Mouse (Mus musculus): ENCODE measurements around the gene Pln.

The Pln gene

DNA sequence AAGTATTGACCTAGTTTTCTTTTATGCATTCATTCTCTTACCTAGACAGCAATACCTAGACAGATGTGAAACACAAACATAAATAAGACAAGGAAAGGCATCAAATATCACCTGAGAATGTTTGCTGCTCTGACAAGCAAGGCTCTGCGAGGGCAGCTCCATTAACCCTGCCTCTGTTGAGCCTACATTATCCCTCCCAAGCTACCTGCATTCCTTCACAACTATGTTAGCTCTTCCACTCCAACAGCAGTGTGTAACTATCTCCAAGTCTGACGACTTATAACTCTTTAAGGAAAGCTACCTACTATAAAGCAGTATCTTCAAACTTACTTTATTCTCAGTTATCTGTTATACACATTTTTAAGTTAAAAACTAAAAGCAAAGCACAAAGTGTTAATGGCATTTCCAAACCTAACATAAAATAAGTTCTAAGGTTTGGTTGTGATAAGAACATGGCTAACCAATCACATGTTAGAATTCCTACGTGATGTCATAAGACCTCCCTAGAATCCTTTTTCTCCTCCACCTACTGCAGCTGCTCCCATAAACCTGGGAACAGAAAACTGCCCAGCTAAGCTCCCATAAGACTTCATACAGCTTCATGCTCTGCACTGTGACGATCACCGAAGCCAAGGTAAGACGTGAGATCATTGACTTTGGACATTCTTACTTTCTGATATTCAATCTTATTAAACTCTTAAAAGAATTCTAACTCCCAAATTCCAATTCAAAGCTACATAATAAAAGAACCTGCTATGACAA is at the start of gene Pln:
Pln (plus strand) TSS at position 506 of the 762 bp plus-strand sequence.
- DNase-seq: no peak

DNA sequence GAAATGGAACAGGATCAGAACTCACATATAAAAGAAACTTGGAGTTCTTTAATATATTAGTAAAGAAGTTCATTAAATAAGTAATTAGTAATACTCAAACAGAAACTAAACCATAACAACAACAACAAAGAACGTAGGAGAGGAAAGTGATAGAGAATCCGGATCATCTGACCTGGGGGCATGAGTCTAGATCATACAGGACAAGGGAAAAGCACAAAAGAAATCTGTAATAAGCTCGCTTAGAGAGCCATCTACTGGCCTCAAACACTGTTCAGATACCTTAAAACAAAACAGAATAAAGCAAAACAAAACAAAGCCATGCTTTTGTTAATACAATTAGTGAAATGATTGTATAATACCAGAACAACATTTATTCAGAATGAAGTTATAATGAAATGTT is 31.6 kb upstream of the Pln start:
- DNase-seq: no peak

DNA sequence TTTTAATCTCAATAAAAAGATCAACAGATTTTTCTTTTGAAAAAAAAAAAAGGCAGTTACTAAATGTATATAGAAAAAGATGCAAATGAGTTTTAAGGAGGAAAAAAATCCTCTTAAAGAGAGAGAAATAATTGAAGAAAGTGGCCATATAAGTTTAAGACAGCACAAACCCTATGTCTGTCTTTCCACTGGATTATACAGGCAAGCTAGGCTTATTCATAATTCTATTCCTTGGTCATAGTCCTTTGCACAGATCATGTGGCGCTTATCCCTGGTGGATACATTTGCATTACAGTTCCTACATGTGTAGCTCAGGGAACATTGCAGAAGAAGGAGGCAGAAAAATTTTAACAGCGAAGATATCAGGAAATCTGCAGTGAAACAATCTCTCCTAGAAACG is 30.8 kb upstream of the Pln start:
- no peak for DNase-seq

DNA sequence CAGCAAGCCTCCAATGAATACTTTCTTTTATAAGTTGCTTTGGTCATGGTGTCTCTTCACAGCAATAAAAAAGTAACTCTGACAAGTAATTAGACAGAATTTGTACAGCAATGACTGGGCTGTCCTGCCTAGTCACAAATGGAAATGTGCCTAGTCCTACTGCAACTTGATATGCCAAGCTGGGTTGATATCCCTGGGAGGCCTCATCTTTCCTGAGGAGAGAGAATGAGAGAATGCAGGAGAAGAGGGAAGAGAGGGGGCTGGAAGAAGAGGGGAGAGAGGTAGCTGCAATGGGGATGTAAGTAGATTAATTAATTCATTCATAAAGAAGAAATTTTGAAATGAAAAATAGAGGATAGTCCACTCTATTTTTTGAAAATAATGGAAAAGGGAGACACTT is 14.1 kb upstream of the Pln start:
- DNase-seq: no peak

DNA sequence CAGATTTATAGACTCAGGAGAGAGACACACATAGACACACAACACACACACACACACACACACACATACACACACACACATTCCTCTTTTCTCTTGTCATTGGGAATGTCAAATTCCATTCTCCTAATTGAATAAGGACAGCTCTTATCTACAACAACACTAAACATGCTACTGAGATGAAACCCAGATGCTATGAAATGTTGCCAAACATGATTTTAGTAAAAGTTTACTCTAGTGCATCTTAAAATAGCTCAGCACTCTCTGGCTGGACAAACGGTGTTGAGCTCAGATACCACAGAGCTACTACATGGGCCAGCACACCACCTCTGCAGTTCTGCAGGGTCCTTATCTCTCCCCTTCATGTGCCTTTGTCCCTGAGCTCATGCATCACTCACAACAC is 12.8 kb upstream of the Pln start:
- no peak for DNase-seq

DNA sequence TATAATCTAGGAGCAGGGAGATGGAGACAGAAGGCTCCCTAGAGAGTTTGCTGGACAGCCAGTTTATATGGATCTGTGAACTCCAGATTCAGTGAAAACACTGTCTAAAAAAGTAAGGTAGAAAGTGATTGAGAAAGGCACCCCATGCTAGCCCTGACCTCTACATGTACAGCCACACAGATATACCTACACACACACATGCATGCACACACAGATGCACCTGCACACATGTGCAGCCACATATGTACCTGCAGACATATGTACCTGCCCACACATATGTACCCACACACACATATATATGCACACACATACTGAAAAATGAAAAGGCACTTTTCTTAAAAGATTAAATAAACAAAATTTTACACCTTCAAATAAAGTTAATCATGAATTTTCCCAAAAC is 11.1 kb upstream of the Pln start:
- no peak for DNase-seq

DNA sequence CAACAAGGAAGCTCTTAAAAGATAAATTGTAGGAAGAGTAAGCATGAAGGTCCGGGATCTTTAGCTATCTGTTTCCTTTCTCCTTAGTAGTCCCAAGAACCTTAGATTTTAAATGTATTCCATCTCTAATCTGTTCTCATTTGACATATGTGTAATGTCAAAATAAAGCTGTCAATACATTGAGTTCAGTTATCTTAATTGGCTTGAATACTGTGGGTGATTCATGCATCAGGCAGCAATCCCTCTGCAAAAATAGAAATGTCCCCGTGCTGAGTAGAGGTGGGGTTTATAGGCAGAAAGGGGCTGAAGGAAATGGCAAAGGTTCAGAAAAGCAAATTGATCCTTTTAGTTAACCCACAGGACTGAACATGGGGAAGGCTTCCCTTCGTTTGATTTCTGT is 8.2 kb upstream of the Pln start:
- DNase-seq: no peak

DNA sequence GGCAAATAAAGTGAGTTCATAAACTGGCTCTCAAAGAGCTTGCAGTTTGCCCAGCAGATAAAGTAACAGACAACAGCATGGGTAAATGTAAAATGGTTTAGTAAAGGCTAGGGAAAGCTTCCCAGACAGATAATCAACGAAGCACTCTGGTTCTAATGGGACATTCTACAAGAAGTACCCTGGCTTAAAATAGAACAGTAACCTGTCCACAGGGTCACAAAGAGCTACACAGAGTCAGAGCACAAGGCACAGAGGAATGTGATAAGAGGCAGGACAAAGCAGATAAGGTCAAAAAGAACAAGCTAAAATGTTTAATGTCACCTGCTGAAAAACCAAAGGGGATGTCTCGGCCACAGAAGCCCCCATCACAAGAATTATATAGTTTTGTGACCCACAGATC is 4.7 kb upstream of the Pln start:
- no peak for DNase-seq

DNA sequence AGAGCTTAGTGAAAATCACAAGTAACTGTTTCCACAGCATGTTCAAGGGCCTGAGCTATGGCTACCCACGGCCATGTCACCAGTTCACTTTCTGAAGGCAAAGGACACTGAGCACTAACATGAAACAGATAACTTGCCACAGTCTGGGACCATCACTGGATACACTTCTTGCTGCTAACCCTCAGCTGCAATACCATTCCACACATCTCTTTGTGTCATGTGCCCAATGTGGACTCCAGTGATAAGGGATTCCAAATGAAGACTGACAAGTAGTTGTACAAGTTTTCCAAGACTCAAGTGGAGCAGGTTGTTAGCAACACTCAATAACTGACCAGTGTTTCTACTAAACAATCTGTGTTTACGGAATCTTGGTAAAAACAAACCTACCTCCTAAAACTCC is 2.2 kb upstream of the Pln start:
- no peak for DNase-seq

DNA sequence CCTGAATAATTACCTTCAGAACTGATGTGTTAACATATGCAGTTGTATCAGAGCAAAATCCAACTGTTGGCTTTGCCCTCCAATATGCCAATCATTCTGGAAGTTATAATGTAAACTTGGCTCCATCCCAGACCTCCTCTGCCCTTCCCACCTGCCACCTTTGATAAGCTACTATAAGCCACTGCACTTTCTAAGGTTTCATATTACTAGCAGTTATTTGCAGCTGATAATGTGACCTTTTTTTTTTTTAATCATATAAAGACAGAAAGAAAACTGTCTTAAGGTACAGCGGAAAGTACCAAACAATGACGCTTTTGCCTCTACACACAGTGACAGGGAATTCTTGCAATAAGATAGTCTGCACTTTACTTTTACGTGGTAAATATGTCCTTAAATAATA is 1.5 kb upstream of the Pln start:
- DNase-seq: no peak

DNA sequence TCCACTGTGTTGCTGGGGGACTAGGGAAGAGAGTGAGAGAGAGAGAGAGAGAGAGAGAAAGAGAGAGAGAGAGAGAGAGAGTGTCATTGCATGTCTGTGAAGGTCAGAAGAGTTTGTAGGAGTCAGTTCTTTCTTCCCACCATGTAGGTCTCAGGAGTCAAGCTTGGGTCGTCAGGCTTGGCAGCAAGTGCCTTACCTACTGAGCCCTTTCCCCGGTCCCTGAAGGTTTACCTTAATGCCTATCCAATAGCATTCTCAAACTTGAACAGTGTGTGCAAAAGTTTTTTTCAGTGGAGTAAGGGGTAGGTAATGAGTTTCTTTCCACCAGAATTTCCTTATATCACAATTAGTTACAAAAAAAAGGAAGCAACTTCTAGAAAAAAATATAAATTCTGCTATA is 1.6 kb downstream of the Pln start:
- no peak for DNase-seq

DNA sequence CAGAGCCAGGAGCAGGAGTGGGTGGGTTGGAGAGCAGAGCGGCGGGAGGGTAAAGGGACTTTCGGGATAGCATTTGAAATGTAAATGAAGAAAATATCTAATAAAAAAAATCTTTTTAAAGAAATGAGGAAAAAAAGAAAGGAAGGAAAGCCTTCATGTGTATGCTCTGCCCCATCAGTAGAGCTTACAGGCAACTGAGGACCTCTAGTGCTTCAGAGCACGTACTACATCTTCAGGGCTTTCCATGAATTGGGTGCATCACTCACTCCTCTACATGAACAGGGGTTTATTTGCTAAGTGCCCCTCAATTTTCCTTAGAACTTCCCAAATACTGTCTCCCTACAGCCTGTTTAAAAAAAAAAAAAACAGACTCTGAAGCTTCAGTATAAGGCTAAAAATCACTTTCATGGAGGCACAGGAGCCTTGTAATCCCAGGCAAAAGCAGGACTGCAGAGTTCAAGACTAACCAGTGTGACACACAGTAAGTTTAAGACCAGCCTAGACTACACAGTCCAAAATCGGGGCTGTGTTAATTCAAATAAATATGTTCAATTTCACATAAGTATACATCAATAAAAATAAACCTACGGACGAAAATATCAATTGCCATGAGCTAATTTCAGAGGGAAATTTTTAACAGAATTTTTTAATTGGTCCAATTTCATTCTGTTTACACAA is 4.0 kb downstream of the Pln start:
- DNase-seq: no peak

DNA sequence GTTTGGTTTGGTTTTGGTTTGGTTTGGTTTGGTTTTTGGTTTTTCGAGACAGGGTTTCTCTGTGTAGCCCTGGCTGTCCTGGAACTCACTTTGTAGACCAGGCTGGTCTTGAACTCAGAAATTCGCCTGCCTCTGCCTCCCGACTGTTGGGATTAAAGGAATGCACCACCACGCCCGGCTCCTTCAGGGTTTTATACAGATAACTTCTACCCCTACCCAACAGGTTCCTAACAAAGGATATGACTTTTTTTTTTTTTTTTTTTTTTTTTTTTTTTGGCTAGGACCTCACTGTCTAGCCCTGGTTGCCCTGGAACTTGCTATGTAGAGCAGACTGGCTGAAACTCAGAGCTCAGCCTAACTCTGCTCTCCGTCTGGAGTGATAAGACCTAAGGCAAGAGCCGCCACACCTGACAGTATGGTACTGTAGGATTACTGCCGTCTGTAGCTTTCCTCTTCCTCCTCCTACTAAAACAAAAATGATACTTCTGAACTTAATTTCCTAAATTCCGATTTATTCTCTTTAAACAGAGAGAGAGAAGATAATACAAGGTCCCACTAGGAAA is 4.8 kb downstream of the Pln start:
- no peak for DNase-seq

DNA sequence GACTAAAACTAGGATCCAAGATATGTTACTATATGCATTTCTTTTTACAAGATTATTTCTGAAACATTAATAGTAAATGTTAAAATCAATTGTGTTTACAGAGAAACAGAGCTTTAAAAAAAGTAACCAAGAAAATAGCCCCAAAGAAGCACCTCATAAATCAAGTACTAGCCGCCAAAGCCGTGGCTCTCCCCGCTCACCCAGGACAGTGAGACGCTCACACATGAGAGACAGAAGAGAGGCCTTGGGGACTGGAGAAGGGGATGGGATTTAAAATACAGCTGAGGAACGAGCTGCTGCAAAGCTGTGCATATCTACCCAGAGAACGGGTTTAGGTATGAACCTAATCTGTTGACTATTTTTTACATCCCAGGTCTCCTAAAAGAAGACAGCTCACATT is 5.9 kb downstream of the Pln start:
- no peak for DNase-seq

DNA sequence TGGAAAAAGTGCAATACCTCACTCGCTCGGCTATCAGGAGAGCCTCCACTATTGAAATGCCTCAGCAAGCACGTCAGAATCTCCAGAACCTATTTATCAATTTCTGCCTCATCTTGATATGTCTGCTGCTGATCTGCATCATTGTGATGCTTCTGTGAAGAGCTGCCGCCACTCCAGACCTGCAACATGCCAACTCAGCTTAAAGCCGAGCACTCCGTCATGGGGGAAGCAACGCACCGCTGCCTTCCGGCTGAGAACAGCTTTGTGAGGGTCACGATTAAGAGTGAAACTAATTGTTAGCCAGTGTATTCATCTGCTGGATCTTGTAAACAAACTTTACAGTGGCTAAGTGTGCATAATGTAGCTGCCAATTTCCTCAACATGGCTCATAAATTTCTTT is 6.4 kb downstream of the Pln start:
- no peak for DNase-seq

DNA sequence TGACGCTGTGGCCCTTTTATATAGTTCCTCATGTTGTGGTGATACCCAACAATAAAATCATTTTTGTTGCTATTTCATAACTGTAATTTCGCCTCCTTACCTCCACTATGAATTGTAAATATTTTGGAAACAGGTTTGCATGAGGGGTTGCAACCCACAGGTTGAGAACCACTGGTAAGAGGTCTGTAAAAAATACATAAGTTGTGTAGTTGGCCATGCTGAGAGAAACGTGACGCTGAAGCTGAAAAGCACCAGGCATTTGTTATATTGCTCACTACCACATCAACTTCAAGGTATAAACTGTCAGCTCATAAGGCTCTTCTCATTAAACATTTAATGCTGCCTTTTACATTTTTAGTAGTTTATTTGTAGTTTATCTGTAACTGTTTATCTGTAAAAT is 8.0 kb downstream of the Pln start:
- no peak for DNase-seq

DNA sequence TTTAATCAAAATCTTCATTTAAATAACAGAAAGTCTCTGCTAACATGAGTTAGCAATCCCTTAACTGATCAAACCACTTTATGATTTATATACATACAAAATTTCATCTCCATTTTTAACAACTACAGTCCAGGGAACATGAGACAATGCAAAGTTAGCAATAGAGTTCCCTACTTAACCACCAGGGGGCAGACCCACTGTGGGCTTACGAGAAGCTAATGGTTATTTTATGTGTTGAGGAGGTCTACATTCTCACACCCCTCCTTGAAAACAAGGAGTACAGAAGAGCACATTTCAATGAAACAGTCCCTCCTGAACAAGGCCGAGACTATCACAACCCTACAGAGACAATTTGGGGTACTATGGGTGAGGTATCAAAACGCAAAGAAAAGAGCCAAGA is 9.0 kb downstream of the Pln start:
- peak; percentile 35 for DNase-seq

DNA sequence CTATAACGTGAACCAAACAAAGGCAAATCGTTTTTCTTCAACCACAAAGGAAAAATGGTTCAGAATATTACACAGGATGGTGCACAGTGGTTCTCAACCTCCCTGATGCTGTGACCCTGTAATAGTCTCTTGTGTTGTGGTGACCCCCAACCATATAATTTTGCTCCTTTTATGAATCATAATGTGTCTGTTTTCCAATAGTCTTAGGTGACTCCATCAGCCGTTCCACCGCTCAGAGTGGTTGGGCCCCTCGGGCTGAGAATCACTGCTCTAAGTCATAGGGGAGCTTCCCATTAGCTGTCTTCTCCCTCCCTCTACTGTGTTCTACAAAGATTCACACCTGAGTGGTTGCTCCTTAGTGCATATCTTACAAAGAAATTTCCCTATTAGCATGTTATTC is 9.4 kb downstream of the Pln start:
- DNase-seq: no peak

DNA sequence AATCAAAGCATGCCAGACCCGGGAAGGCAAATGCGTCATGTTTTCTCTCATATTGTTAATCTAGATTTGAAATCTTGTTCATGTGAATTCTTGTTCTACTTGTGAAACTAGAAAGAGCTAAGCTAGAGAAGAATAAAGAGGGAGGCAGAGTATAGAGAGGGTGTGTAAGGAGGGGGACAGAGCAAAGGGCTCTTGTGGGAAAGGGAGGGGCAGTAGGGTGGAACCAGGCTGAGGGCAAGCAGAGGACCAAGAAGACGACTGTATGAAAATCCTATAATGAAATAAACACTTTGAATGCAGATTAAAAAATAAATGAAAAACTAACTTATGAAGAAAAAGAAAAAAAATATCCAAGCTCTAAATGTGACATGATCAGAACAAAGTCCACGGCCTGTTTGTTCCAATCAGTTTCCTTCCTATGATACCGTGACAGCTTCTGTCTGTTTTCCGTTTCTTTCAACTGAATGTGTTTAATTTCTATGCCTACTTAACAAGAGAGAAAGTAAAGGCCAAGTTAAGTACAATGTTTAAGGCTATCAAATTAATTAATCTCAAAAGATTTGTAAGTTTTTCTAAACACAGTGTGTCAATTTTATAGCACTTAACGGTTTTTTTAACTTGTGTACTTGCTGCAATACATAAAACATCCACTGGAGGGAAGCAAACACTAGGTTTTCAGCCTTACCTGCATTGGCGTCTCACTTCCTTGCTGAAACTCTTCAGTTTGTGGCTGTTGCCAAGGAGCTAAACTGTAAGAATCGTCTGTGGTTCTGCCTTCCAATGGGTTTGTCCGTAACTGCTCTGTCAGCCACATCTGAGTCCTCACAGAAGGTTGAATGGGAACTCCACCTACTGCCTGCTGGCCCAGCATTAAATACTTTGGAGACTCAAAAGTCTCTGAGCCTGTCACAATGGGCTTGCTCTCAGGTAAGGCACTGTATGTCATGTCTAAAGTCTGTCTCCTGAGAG is 10.6 kb downstream of the Pln start:
- DNase-seq: peak; percentile 50

DNA sequence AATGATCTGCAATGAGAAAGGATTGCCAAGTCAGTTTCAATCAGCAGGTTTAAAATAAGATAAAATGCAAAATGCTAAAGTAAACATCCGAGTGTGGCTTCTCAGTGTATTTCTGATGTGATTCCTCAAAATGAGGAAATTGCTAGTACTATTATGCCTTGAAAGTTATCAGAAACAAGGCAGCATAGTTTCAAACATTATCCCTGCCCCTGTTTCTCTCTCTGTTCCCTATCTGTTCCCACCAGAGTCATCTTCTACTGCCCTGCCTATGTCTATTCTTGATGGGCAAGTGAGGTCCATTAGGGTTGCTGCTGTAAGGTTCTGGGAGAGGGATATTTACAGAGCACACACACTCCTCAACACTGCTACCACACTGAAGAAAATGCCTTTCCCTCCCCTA is 11.8 kb downstream of the Pln start:
- no peak for DNase-seq

DNA sequence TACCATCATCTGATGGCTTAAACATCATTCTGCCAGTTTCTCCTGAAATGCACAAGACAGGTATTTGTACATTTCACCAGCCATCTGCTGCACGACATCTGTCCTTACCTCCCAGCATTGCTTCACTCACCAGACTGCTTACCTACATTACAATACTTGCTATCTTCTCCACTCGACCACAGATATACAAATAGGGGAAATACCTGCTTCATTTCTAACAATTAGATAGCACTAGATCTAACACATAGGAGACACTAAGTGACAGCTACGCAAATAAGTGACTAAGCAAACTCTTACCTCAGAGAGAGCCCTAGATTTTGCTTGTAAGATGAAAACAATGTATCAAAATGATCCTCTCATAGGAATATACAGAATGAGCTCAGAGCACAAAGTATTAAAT is 16.2 kb downstream of the Pln start:
- no peak for DNase-seq

DNA sequence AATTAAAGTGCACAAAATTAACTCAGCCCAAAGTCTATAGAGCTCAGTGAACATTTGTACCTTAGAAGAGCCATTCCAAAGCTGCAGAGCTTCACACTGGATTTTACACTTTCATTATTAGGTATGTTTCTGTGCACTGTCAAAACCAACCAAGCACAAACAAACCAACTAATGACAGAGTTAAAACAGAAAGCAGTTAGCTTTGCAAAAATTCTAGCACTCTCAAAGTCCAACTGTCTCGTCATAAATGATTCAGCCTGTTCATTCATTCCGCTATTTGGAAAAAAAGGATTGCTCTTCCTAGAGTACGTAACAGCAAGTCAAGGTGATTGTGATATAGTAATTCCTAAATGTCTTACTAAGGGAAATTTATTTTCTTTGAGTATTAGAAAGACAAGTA is 21.5 kb downstream of the Pln start:
- no peak for DNase-seq

DNA sequence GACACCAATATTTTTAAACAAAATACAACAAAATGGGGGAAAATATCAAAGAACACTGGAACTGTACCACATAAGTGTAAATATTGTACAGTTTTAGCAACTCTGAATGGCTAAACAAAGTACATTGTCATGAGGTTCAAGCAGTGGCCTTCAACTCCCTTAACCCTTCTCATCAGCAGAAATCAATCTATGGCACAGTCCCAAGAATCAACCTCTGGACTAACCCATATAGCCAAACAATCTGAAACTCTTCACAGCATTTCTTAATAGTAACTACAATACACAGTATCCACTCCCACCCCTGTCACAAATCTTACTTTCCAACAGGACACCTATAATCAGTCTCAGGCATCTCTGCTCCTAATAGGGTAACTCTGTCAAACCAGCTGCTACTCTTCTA is 26.8 kb downstream of the Pln start:
- DNase-seq: no peak

Data from thymus, postnatal 25 days (tissue).